8 mouse cellular contexts compared by ENCODE assay signal in the genomic region with DNA sequence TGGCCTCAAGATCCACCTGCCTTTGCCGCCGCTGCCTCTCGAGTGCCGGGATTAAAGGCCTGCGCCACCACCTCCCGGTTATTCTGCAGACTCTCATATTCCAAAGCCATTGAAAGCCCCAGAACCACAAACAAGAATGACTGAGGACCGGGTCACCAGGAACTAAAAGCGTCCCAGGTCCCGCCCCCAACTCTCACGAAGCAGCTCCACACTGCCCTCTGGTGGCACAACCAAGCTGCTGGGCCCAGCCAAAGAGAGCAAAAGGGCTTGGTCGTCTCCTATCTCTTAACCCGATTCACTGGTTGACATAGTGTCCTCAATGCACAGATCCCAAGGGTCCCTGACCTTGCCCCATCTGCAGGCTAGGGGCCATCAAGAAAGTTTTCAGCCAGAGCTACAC. TPM values are rescaled to one million over a fixed set of nuclear protein-coding genes. Genes with fewer than 3 reads are reported as not detected.
DNase-seq lines count a peak whose midpoint lies in the region; ATAC-seq and TF ChIP-seq lines count a peak whose summit lies in the region.

No protein-coding gene starts in this region.

- H3K9ac ChIP-seq in intestine, postnatal 0 days (ENCODE audit: low read depth, low read length): 0 out of 2 replicates have a peak overlapping the region, but pooled peaks have one; percentile 13

- H3K27ac ChIP-seq in intestine, postnatal 0 days (ENCODE audit: low read depth, low read length): peak overlapping the region; percentile 67
- no peak overlapping the region for H3K27ac ChIP-seq in midbrain, embryonic 10.5 days (replicated peaks)

- peak; percentile 83 for DNase-seq in adrenal gland, adult 8-10 months
- DNase-seq in embryo, embryonic 11.5 days (ENCODE audit: low read depth, low spot score): peak; percentile 76
- peak; percentile 98 for DNase-seq in heart, adult 11 months
- DNase-seq in left cerebral cortex, postnatal 4 days: peak; percentile 90
- DNase-seq in midbrain, embryonic 10.5 days (ENCODE audit: low spot score): peak; percentile 89
- peak; percentile 79 for DNase-seq in right cerebral cortex, postnatal 25 days
- DNase-seq in urinary bladder, postnatal 36 days (ENCODE audit: low spot score in 2 of 2): peak; percentile 89 to 93

- 0 out of 2 replicates have a peak, but pooled peaks cover 3% of the 10 kb centered on the region for H3K4me1 ChIP-seq in intestine, postnatal 0 days (replicated peaks; ENCODE audit: control insufficient read depth, insufficient read depth, low read length)
- peaks cover 42% of the 10 kb centered on the region for H3K4me1 ChIP-seq in midbrain, embryonic 10.5 days

- peaks cover 43% of the 10 kb centered on the region for H3K27me3 ChIP-seq in intestine, postnatal 0 days (replicated peaks; ENCODE audit: control insufficient read depth, insufficient read depth, low read length)
- H3K27me3 ChIP-seq in midbrain, embryonic 10.5 days (ENCODE audit: low read depth, poor library complexity, severe bottlenecking): peaks cover 64% of the 10 kb centered on the region

- H3K36me3 ChIP-seq in intestine, postnatal 0 days (ENCODE audit: control insufficient read depth, insufficient read depth): no peaks in the 10 kb centered on the region
- no peaks in the 10 kb centered on the region for H3K36me3 ChIP-seq in midbrain, embryonic 10.5 days

- intact Hi-C loops in left cerebral cortex, postnatal 4 days (cut with DNase I): no loop called here

- peak; percentile 96 for TF ChIP-seq CTCF in intestine, postnatal 0 days (IDR thresholded peaks at IDR 0.05; ENCODE audit: low read depth)

- H3K4me2 ChIP-seq in intestine, postnatal 0 days (replicated peaks; ENCODE audit: low read depth): peak overlapping the region; percentile 69

- WGBS in intestine, postnatal 0 days: 2% methylated on average over 12 of the region's 12 CpGs
- under 1% methylated on average over 12 of the region's 12 CpGs for WGBS in midbrain, embryonic 10.5 days

- ATAC-seq in intestine, postnatal 0 days: peak; percentile 63

- no peaks in the 10 kb centered on the region for H3K9me3 ChIP-seq in intestine, postnatal 0 days (ENCODE audit: control insufficient read depth)
- no peaks in the 10 kb centered on the region for H3K9me3 ChIP-seq in midbrain, embryonic 10.5 days (replicated peaks)

- H3K4me3 ChIP-seq in intestine, postnatal 0 days (ENCODE audit: low read depth, low read length): peak overlapping the region; percentile 30
- peak overlapping the region; percentile 49 for H3K4me3 ChIP-seq in midbrain, embryonic 10.5 days

RNA-seq across cellular contexts. Expression of a gene that starts 3.9 kb away (rescaled TPM):
- 10 to 100 TPM in 1 of 4 experiments, 1 to 10 TPM in 3; 3.1 to 10.6 (median 6.3) TPM for total RNA-seq in adrenal gland, adult 8-10 months (2022)
- polyA plus RNA-seq in intestine, postnatal 0 days (2015; fragmentation: Nextera tagmentation; extraction: Ambion mirVana): 2.5 and 2.9 TPM in 2 replicates
- total RNA-seq in left cerebral cortex, postnatal 4 days (2021): 10 to 100 TPM; 49.4 to 54.1 TPM
- 0.68 and 1.0 TPM in 2 replicates for polyA plus RNA-seq in midbrain, embryonic 10.5 days (2016; fragmentation: Nextera tagmentation; extraction: Ambion mirVana)

RNA-seq across cellular contexts. Expression of a gene that starts 14.5 kb away (rescaled TPM):
- 10 to 100 TPM in 2 of 4 experiments, 1 to 10 TPM in 2; 1.1 to 14.5 (median 6.0) TPM for total RNA-seq in adrenal gland, adult 8-10 months (2022)
- polyA plus RNA-seq in intestine, postnatal 0 days (2015; fragmentation: Nextera tagmentation; extraction: Ambion mirVana): 1.3 and 1.8 TPM in 2 replicates
- not detected for total RNA-seq in left cerebral cortex, postnatal 4 days (2021)
- 0.58 and 0.86 TPM in 2 replicates for polyA plus RNA-seq in midbrain, embryonic 10.5 days (2016; fragmentation: Nextera tagmentation; extraction: Ambion mirVana)

RNA-seq across cellular contexts. Expression of a gene that starts 24.3 kb away (rescaled TPM):
- total RNA-seq in adrenal gland, adult 8-10 months (2022): 1 to 10 TPM in 3 of 4 experiments, under 1 TPM in 1; 0.90 to 5.9 (median 3.1) TPM
- polyA plus RNA-seq in intestine, postnatal 0 days (2015; fragmentation: Nextera tagmentation; extraction: Ambion mirVana): 50.6 and 53.2 TPM in 2 replicates
- under 1 TPM in 1 of 2 experiments, not detected in 1; 0.46 TPM for total RNA-seq in left cerebral cortex, postnatal 4 days (2021)
- polyA plus RNA-seq in midbrain, embryonic 10.5 days (2016; fragmentation: Nextera tagmentation; extraction: Ambion mirVana): 0.87 and 1.3 TPM in 2 replicates

RNA-seq across cellular contexts. Expression of a gene that starts 51.4 kb away (rescaled TPM):
- total RNA-seq in adrenal gland, adult 8-10 months (2022): 100 to 1,000 TPM; 135 to 175 (median 167) TPM
- 125 and 138 TPM in 2 replicates for polyA plus RNA-seq in intestine, postnatal 0 days (2015; fragmentation: Nextera tagmentation; extraction: Ambion mirVana)
- total RNA-seq in left cerebral cortex, postnatal 4 days (2021): 100 to 1,000 TPM; 119 to 121 TPM
- polyA plus RNA-seq in midbrain, embryonic 10.5 days (2016; fragmentation: Nextera tagmentation; extraction: Ambion mirVana): 450 and 503 TPM in 2 replicates

RNA-seq across cellular contexts. Expression of a gene that starts 58.7 kb away (rescaled TPM):
- total RNA-seq in adrenal gland, adult 8-10 months (2022): 10 to 100 TPM; 39.6 to 62.0 (median 48.8) TPM
- polyA plus RNA-seq in intestine, postnatal 0 days (2015; fragmentation: Nextera tagmentation; extraction: Ambion mirVana): 25.6 and 34.8 TPM in 2 replicates
- not detected for total RNA-seq in left cerebral cortex, postnatal 4 days (2021)
- polyA plus RNA-seq in midbrain, embryonic 10.5 days (2016; fragmentation: Nextera tagmentation; extraction: Ambion mirVana): 0.17 TPM in 1 of 2 replicates, not detected in the other

Comparison
In these comparisons a context has a peak if more than half of its experiments do, and no peak if none do; other contexts are left out.
1. RNA of a gene that starts 3.9 kb away (total RNA-seq): 49.4 to 54.1 TPM in left cerebral cortex, postnatal 4 days; 3.1 to 10.6 TPM in adrenal gland, adult 8-10 months; every median in the first group is over 4 times any median in the second.
2. Peak in every context shown above with its lines, with median percentiles within 50 percentile points of each other: DNase-seq.